Mouse (Mus musculus) heart, adult 2 months (tissue): ENCODE results near the gene Hdac9. TPM values are rescaled to one million over a fixed set of nuclear protein-coding genes. Genes with fewer than 3 reads are reported as not detected.

Source experiments
- DNase-seq, 2 experiments: peaks; one replicate each; pipeline ENCODE4 v3.0.0; 2021
- H3K27ac ChIP-seq: fragments of 200-600 bp; 2 replicates; pipeline ENCODE4 v1.8.1; 2022
- H3K27me3 ChIP-seq: fragments of 200-500 bp; 2 replicates; pipeline ENCODE4 v1.6.1; 2012; ENCODE audit warnings: mild to moderate bottlenecking, low read length, inconsistent platforms, mixed read lengths; ENCODE audit not compliant: control insufficient read depth, insufficient read depth
- H3K36me3 ChIP-seq: fragments of 200-500 bp; 2 replicates; pipeline ENCODE4 v1.6.1; 2012; ENCODE audit warnings: low read length, inconsistent platforms; ENCODE audit not compliant: control insufficient read depth, insufficient read depth
- H3K4me1 ChIP-seq: fragments of 200-500 bp; 2 replicates; pipeline ENCODE4 v1.6.1; 2011; ENCODE audit warnings: low read length; ENCODE audit not compliant: control insufficient read depth, insufficient read depth
- H3K4me3 ChIP-seq: fragments of 200-600 bp; 2 replicates; pipeline ENCODE4 v1.8.1; 2022
- H3K79me2 ChIP-seq: fragments of 200-500 bp; replicated peaks from 2 replicates; pipeline ENCODE4 v1.6.1; 2012; ENCODE audit warnings: mild to moderate bottlenecking, inconsistent platforms, low read length, moderate library complexity, mixed read lengths; ENCODE audit not compliant: control insufficient read depth, insufficient read depth
- H3K9ac ChIP-seq: fragments of 200-500 bp; 2 replicates; pipeline ENCODE4 v1.6.1; 2012; ENCODE audit warnings: low read depth, mild to moderate bottlenecking, control low read depth, inconsistent platforms, low read length, mixed read lengths
- CTCF ChIP-seq: fragments of 200-600 bp; IDR thresholded peaks from 2 replicates; pipeline ENCODE4 v1.8.1; 2022; ENCODE audit warnings: antibody characterized with exemption, mild to moderate bottlenecking, moderate library complexity
- EP300 ChIP-seq: fragments of 200-500 bp; IDR thresholded peaks from 2 replicates; pipeline ENCODE4 v1.6.1; 2011; ENCODE audit warnings: low read depth, low read length, control low read depth; ENCODE audit not compliant: insufficient read depth
- POLR2A ChIP-seq: fragments of 200-500 bp; IDR thresholded peaks from 2 replicates; pipeline ENCODE4 v1.6.1; 2011; ENCODE audit warnings: mild to moderate bottlenecking, low read depth, low read length, control low read depth; ENCODE audit not compliant: insufficient read depth
- WGBS: fragments of 180-500 bp; shearing (Covaris S2); methylation state at CpG from one replicate; pipeline ENCODE4 v1.1.7; 2018; 5-methylcytosine and 5-hydroxymethylcytosine counted together
- intact Hi-C: fragments of 180-260 bp; cut with DNase I; formaldehyde crosslinking; loops from one replicate; pipeline ENCODE4 v1.15.1; 2025
- polyA plus RNA-seq: library from polyadenylated mRNA; depleted of rRNA; stranded (reverse); fragments of >200 nt; gene quantifications from 2 replicates; pipeline ENCODE4 v1.2.3, GENCODE M21; 2012
- total RNA-seq, 2 experiments: library from RNA; stranded (reverse); gene quantifications; 2 replicates each; pipeline ENCODE4 v1.2.3; 2021

Gene Hdac9
- total and polyA plus RNA-seq, 3 experiments, result 10.8 to 19.9 (median 18.8) TPM

DNA sequence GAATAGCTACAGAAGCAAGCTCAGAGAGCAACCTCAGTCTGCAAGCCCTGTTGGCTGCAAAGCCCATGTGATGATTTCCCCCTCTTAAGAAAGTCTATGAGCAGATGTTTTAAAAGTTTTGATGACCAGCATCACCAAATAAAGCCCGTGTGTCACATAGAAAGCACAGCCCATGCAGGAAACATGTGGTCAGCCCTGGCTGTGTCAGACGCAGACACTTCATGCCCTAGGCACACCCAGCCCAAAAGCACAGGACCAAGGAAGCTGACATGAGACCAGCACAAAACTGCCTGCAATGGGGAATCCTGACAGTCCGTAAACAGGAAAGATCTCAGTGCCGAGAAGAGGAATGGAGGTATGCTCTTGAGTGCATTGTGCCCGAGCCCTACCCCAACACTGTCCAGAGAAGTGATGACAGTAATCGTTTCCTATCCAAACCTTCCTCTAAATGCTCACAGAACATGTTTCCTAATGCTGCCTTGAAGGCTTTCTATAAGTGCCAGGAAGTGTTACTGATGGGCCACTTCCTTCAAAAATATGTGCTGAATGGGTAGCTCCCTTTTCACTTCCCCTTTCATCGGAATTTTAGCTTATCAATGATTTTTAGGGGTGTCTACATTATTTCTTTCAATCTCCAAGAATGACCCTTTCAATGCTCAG lies 193.9 kb downstream of the Hdac9 start:
- no peak overlapping the region for H3K4me3 ChIP-seq
- H3K9ac ChIP-seq, result no peak overlapping the region
- no peaks in the 10 kb centered on the region for H3K36me3 ChIP-seq
- no peak overlapping the region for H3K27ac ChIP-seq
- intact Hi-C loops, result no loop called here
- H3K4me1 ChIP-seq, result peaks cover 3% of the 10 kb centered on the region
- WGBS, result 22% methylated on average over 7 of the region's 7 CpGs
- no peaks in the 10 kb centered on the region for H3K79me2 ChIP-seq
- no peak for TF ChIP-seq POLR2A
- no peak for TF ChIP-seq EP300
- no peak for TF ChIP-seq CTCF
- no peaks in the 10 kb centered on the region for H3K27me3 ChIP-seq
- DNase-seq, result peak; percentile 29 to 40

DNA sequence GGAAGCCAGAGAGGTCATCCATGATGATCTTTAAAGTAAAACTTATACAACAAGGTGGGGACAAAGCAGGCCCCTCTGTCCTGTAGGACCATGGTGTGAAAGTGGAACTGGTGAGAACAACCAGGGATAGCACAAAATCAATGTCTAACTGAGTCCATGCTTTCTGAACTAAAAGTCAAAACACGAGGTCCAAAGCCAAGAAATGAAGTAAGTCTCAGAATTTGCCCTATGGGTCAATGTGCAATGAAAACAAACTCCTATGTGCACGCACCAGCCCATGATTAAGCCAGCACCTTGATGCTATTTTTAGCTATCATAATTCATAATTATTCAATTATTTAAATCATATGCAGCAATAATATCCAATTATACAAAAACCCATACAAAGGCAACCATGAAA lies 196.0 kb downstream of the Hdac9 start:
- no peak overlapping the region for H3K27ac ChIP-seq
- H3K79me2 ChIP-seq, result no peaks in the 10 kb centered on the region
- no peaks in the 10 kb centered on the region for H3K27me3 ChIP-seq
- no peaks in the 10 kb centered on the region for H3K36me3 ChIP-seq
- no peak overlapping the region for H3K4me3 ChIP-seq
- H3K4me1 ChIP-seq, result peaks cover 3% of the 10 kb centered on the region
- 78% methylated on average over 2 of the region's 2 CpGs for WGBS
- TF ChIP-seq EP300, result no peak
- intact Hi-C loops, result no loop called here
- H3K9ac ChIP-seq, result no peak overlapping the region
- no peak for DNase-seq

DNA sequence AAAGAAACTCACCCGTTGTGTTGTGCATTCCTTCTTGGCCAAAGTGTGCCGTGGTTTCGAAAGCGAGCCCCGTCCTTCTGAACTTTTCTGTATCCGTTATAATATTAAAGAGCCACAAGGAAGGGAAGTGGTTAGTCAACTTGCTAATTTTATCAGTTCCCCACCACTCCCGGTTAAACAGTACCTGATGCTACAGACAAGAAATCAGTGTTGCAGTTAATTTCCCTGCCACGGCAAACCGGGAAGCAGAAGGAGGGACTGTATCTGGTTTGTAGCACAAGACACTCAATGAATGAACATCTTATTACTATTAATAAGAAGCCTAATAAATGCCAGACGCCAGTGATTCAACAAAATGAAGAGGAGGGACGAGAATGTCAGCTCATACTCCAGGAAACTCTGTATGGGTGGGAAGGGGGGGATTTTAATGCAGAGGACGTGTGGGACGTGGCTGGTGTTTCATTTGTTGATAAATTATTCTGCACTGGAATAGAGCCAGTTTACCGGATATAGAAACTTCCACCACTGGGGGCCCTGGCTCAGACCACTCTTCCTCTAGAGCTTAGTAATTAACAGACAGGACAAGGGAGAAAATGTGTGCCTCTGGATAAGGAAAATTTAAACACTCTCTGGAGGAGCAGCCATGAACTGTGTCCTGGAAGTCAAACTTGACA lies 202.5 kb downstream of the Hdac9 start:
- TF ChIP-seq EP300 (no peak), POLR2A (peak; percentile 18; the same call in 1 of the 2 replicates), CTCF (peak; percentile 31)
- 11% methylated on average over 14 of the region's 14 CpGs for WGBS
- peak overlapping the region; percentile 72 for H3K9ac ChIP-seq
- intact Hi-C loops, result loop anchor here (5.0 kb wide), 1 partner anchor 193 kb away; no protein-coding TSS in a partner anchor
- peak overlapping the region; percentile 42 for H3K4me3 ChIP-seq
- DNase-seq, result peak; percentile 26 to 28
- H3K27ac ChIP-seq, result peak overlapping the region; percentile 75
- no peaks in the 10 kb centered on the region; the same call in none of the 2 replicates for H3K4me1 ChIP-seq
- H3K36me3 ChIP-seq, result no peaks in the 10 kb centered on the region
- no peaks in the 10 kb centered on the region for H3K27me3 ChIP-seq
- H3K79me2 ChIP-seq, result no peaks in the 10 kb centered on the region

DNA sequence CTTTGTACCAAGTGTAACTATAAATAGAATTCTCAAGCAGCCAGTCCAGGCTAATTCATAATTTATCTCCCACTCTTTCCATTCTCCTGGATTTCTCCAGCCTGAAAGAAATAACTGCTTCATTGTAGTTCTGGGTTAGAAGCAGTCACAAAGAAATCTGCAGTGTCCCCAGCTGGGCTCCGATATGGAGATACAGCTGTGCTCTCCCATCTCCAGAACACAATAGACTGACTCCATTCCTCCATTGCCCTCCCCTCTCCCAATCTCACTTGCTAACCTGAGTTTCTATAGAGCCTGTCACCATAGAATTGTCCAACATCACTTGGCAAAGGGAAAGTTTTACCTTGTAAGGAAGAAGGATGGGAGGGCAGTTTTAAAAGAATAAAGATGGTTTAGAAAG lies 218.9 kb downstream of the Hdac9 start:
- Histone ChIP-seq H3K4me1 (peaks cover 3% of the 10 kb centered on the region; the same call in 1 of the 2 replicates), H3K9ac (no peak overlapping the region), H3K27me3 (no peaks in the 10 kb centered on the region), H3K36me3 (no peaks in the 10 kb centered on the region), H3K79me2 (no peaks in the 10 kb centered on the region), H3K4me3 (no peak overlapping the region), H3K27ac (no peak overlapping the region)
- DNase-seq, result no peak
- intact Hi-C loops, result no loop called here
- TF ChIP-seq CTCF, result no peak
- no peak for TF ChIP-seq EP300
- no peak for TF ChIP-seq POLR2A
- WGBS, result 47% methylated on average over 1 of the region's 1 CpGs

DNA sequence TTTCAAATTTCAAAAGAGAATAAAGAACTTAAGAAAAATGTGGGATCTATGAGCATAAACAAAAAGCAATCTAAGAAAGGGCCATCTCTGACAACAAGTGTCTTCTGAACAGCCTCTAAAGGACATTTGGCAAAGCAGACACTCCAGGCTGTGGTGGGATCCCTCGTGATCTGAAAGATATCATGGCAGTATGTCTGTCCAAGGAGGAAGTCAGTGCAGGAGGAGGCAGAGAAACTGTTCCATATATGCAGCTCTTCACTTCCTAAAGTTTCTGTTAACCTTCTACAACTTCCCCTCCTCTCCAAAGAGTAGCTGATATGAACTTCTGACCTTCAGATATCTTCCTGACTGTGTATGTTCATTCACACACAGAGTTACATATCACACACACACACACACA lies 220.2 kb downstream of the Hdac9 start:
- Histone ChIP-seq H3K4me1 (peaks cover 5% of the 10 kb centered on the region; the same call in 1 of the 2 replicates), H3K4me3 (no peak overlapping the region), H3K79me2 (no peaks in the 10 kb centered on the region), H3K27me3 (no peaks in the 10 kb centered on the region), H3K9ac (no peak overlapping the region), H3K36me3 (peaks cover 3% of the 10 kb centered on the region; the same call in 1 of the 2 replicates), H3K27ac (no peak overlapping the region)
- 30% methylated on average over 1 of the region's 1 CpGs for WGBS
- DNase-seq, result no peak
- TF ChIP-seq EP300, result no peak
- TF ChIP-seq POLR2A, result no peak
- no peak for TF ChIP-seq CTCF
- intact Hi-C loops, result no loop called here

DNA sequence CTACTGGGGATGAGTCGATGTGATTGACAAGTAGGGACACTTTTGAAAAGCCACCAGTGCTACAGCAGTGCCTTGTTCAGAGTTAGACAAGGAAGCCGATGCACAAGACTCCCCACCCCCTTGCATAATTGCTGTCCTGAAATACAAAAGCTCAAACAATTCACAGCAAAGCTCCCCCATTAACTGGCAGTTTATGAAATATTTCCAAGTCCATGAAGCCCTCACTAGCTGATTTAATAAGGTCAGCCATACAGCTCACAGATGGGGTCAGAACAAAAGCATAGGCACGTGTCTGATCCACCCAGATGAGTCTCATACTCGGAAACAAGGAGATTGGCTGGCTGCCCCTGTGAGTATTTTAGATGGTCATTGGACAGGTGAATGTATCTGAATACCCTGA lies 228.0 kb downstream of the Hdac9 start:
- H3K27ac ChIP-seq, result no peak overlapping the region
- intact Hi-C loops, result no loop called here
- H3K27me3 ChIP-seq, result no peaks in the 10 kb centered on the region
- no peak for DNase-seq
- H3K4me1 ChIP-seq, result peaks cover 3% of the 10 kb centered on the region; the same call in 1 of the 2 replicates
- TF ChIP-seq EP300 (no peak), CTCF (no peak), POLR2A (no peak)
- H3K9ac ChIP-seq, result no peak overlapping the region
- WGBS, result 71% methylated on average over 4 of the region's 4 CpGs
- peaks cover 3% of the 10 kb centered on the region; the same call in 1 of the 2 replicates for H3K36me3 ChIP-seq
- H3K79me2 ChIP-seq, result no peaks in the 10 kb centered on the region
- H3K4me3 ChIP-seq, result no peak overlapping the region
